Mouse (Mus musculus) lung, adult 2 months (tissue): ENCODE measurements around the gene 1810024B03Rik. TPM values are rescaled to one million over a fixed set of nuclear protein-coding genes. Genes with fewer than 3 reads are reported as not detected.

ENCODE experiments used
- DNase-seq: peaks from one replicate; pipeline ENCODE4 v3.0.0; 2022
- H3K4me1 ChIP-seq: fragments of 200-500 bp; 2 replicates; pipeline ENCODE4 v1.6.1; 2011; ENCODE audit warnings: low read length; ENCODE audit not compliant: control insufficient read depth, insufficient read depth
- H3K4me3 ChIP-seq: fragments of 200-500 bp; replicated peaks from 2 replicates; pipeline ENCODE3; 2011; ENCODE audit warnings: low read depth, mild to moderate bottlenecking, control low read depth, low read length; ENCODE audit errors: extremely low read depth
- CTCF ChIP-seq: fragments of 200-500 bp; IDR thresholded peaks from 2 replicates; pipeline ENCODE4 v1.5.1; 2011; ENCODE audit warnings: mild to moderate bottlenecking, low read length, control low read depth; ENCODE audit not compliant: insufficient read depth
- POLR2A ChIP-seq: fragments of 200-500 bp; IDR thresholded peaks from 2 replicates; pipeline ENCODE4 v1.6.1; 2011; ENCODE audit warnings: low read depth, mild to moderate bottlenecking, control low read depth, low read length, borderline replicate concordance; ENCODE audit errors: extremely low read depth
- WGBS: fragments of 180-500 bp; shearing (Covaris S2); methylation state at CpG from one replicate; pipeline ENCODE4 v1.1.7; 2018; 5-methylcytosine and 5-hydroxymethylcytosine counted together
- polyA plus RNA-seq: library from polyadenylated mRNA; depleted of rRNA; stranded (reverse); fragments of >200 nt; gene quantifications from 2 replicates; pipeline ENCODE4 v1.2.3, GENCODE M21; 2012; rRNA removed

Gene 1810024B03Rik
- polyA plus RNA-seq = 1.2 and 1.6 TPM in 2 replicates

DNA sequence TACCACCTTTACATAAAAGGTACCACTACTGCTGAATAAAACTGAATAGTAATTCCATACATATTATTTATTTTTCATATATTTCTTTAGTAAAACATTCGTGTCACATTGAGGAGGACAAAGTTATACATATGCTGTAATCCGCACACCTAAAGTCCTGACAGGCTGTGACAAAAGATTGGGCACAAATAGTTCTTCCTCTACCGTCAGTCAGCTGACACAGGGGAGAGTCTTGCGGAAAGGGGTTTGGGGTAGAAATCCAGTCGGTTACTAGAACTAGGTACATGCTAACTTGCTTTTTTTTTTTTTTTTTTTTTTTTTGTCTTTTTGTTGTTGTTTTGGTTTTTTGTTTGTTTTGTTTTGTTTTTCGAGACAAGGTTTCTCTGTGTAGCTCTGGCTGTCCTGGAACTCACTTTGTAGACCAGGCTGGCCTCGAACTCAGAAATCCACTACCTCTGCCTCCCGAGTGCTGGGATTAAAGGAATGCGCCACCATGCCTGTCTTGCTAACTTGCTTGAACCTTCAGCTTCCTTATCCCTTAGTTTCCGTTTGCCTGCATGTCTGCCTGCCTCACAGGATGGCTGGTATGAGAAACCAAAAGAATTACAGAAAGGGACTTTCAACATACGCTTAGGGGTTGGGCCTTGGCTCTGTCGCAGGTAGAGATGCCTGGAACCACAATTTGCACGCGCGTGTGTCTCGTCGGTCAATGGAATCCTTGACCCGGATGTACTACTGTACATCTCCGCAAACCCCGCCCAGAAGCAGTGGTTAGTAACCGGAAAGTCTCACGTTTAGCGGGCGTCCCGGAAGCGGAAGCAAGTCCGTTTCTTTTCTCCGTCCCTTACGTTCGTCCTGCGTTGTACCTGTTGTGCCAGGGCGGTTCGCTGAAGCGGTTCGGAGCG is at the start of gene 1810024B03Rik, which contains the start of gene Snrnp200:
Gene 1810024B03Rik, minus strand, starts transcription at position 734 of the 905 bp plus-strand sequence.
Gene Snrnp200, plus strand, starts transcription at position 840 of the 905 bp plus-strand sequence.
- TF ChIP-seq CTCF (no peak), POLR2A (peak; percentile 93; the same call in 1 of the 2 replicates)
- Histone ChIP-seq H3K4me3 (peak within 1 kb of the TSS; percentile 88), H3K4me1 (peaks cover 3% of the 10 kb centered on the region; the same call in 1 of the 2 replicates)
- peak; percentile 91 for DNase-seq
- WGBS = 10% methylated on average over 36 of the region's 36 CpGs

DNA sequence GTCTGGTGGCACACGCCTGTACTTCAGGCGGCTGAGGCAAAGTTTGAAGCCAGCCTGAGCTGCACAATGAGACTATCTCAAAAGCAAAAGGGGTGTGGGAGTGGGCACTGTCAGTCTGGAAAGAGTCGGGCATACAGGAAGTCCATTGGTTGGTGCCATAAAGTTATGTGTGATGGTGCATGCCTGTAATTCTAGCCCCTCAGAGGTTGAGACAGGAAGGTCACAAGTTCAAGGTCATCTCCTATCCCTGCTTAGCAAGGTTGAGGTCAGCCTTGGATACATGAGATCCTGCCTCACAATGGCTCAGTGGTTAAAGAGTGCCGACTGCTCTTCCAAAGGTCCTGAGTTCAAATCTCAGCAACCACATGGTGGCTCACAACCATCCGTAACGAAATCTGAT is 47.2 kb upstream of the 1810024B03Rik start:
- TF ChIP-seq POLR2A (no peak), CTCF (no peak)
- Histone ChIP-seq H3K4me1 (peaks cover 5% of the 10 kb centered on the region; the same call in 1 of the 2 replicates), H3K4me3 (no peak overlapping the region)
- WGBS = 78% methylated on average over 6 of the region's 6 CpGs
- DNase-seq = no peak

DNA sequence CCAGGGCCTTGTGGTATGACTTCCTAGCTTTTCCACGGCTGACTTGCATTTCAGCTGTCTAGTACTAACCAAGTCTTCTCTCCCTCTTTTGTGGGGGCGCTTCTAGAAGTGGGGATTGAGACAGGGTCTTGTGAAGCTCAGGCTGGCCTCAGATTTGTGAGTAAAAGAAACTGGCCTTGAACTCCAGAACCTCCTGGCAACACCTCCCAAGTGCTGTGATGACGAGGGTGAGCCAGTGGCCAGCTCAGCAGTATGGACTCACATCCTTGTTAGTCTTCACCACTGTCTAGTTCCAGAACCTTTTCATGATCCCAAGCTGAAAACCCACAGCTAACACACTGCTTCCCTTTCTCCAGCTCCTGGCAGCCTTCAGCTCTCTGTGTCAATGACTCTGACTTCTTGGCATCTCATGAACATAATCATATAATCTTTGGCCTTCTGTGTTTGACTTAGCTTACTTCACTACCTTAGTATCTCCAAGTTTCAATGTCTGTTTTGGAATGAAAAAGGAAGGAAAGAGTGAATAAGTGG is 46.6 kb upstream of the 1810024B03Rik start:
- TF ChIP-seq POLR2A = no peak
- no peak for TF ChIP-seq CTCF
- Histone ChIP-seq H3K4me1 (peaks cover 7% of the 10 kb centered on the region; the same call in 1 of the 2 replicates), H3K4me3 (no peak overlapping the region)
- WGBS = 79% methylated on average over 3 of the region's 3 CpGs
- DNase-seq = no peak

DNA sequence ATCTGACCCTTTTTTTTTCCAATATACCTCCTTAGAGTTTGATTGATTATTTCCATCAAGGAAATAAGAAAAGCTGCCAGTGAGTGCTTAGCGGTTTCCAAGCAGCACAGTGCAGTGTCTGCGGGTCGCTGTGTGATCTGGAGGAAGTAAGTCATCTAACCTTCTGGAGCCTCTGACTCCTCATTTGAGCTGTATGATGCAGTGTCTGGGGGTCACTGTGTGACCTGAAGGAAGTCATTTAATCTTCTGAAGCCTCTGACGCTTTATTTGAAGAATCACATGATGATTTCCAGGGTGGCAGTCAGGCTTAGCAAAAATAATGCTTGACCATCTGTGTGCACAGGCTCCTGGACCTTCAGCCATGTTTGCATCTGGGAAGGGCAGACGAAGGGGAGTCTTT is 44.7 kb upstream of the 1810024B03Rik start:
- 57% methylated on average over 5 of the region's 5 CpGs for WGBS
- TF ChIP-seq CTCF = no peak
- TF ChIP-seq POLR2A = no peak
- no peak for DNase-seq
- Histone ChIP-seq H3K4me1 (peaks cover 11% of the 10 kb centered on the region), H3K4me3 (no peak overlapping the region)

DNA sequence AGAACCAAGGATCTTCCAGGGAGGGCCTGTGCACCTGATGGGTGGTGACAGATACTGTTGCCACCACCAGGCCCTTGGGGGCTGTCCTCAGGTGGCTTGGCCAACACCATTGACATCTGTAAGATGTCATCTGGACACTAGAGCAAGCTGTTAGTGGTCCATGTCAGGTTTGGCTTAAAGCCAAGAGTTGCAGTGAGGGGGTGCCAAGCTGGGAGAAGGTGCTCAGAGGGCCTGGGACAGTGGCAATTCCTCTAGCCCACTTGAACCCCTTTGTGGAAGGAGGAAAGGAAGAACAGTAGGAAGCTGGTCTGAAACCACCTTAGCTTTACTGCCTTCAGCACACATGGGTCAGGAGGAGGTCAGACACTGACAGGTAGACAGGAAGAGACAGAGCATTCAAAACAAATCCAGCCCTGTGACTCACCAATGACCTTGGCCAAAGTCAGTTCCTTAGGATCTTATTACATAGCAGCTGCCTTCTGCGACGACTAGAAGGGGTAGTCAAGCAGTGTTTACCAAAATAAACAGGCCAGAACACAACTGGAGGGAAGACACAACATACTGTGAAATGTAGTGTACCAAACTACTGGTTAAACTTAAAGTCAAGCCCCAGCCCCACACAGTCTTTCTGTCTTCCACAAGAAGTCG is 43.9 kb upstream of the 1810024B03Rik start:
- 43% methylated on average over 3 of the region's 3 CpGs for WGBS
- DNase-seq = no peak
- peaks cover 11% of the 10 kb centered on the region for H3K4me1 ChIP-seq
- no peak overlapping the region for H3K4me3 ChIP-seq
- TF ChIP-seq CTCF (no peak), POLR2A (no peak)

DNA sequence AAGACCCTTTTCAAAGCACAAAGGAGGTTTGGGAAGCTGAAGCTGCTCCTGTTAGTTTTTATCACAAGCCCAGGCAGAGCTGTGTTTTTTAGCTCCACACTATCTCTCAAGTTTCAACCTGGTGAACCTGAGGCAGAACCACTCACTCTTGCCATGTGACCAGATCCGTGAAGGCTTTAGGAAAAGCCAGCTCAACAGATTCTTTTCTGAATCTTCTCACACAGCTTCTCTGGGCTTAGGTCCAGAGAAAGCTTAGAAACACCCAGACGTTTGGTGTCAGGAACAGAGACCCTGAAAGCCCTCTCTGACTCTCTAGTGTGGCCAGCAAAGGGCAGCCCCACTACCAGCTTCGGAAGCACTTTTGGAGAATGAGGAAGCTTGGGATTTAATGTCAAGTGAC is 43.4 kb upstream of the 1810024B03Rik start:
- no peak overlapping the region for H3K4me3 ChIP-seq
- no peak for TF ChIP-seq CTCF
- TF ChIP-seq POLR2A = no peak
- WGBS = 58% methylated on average over 3 of the region's 3 CpGs
- H3K4me1 ChIP-seq = peaks cover 17% of the 10 kb centered on the region
- DNase-seq = no peak

DNA sequence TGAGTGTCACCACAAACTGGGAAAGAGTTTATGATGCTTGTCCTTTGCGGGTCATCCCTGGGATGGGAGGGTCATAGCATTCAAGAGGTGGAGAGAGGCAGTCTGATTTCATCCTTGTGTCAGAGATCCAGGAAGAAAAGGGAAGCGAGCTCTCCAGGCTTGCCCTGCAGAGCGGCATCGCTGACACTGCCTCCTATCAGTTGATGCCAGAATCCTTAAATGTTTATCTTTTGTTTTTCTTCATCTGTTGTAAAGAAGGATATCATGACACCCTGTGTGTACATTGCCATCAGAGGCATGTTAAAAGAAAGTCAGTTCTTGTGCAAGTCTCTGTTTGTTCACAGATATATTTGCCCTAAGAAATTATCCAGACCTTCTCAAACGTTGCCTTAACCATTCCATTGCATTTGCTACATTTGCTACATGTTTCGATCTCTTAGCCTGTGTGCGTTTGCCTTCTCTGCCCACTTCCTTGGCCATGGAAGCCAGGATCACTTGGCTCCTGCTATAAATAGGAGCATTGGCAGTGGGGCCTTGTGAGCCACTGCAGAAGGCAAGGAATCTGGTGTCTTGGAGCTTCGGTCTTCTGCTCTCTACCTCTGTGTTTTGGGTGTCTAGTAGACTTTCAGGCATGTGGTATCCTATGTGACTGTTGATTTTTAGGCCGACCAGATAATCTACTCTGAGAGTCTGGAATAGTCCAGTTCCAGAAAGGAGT is 42.4 kb upstream of the 1810024B03Rik start:
- no peak for DNase-seq
- WGBS = 79% methylated on average over 9 of the region's 9 CpGs
- no peak overlapping the region for H3K4me3 ChIP-seq
- H3K4me1 ChIP-seq = peaks cover 17% of the 10 kb centered on the region
- no peak for TF ChIP-seq POLR2A
- TF ChIP-seq CTCF = no peak

DNA sequence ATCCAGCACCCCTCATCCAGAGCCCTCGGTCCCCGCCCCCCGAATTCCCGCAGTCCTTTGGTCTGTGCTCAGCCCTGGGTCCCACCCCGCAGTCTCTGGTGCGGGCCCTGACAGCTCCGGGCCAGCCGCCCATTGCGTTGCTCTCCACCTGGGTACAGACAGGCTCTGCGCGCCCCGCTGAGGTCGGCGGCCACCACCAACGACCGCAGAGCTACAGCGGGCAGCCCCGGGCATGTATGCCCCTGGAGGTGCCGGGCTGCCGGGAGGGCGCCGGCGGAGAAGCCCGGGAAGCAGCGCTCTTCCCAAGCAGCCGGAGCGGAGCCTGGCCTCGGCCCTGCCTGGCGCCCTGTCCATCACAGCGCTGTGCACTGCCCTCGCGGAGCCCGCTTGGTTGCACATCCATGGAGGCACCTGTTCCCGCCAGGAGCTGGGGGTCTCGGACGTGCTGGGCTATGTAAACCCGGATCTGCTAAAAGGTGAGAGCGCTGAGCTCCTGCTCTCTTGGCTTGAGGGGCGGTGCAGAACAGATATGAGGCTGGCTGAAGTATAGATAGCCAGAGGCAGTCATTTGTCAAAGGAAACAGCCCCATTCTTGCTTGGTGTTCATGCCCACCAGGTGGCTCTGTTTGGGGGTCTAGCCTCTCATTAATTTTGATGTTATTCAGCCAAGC is 40.4 kb upstream of the 1810024B03Rik start:
- peak; percentile 37 for DNase-seq
- TF ChIP-seq POLR2A (no peak), CTCF (no peak)
- Histone ChIP-seq H3K4me3 (peak overlapping the region; percentile 92), H3K4me1 (peaks cover 17% of the 10 kb centered on the region)
- WGBS = under 1% methylated on average over 39 of the region's 39 CpGs
